Mouse (Mus musculus) C2C12 (cell line): Measurements from ENCODE around the gene Mcrs1. TPM values are rescaled to one million over a fixed set of nuclear protein-coding genes. Genes with fewer than 3 reads are reported as not detected.

Experiments
- H3K27me3 ChIP-seq: one replicate; pipeline ENCODE4 v1.6.1; 2011; ENCODE audit not compliant: control insufficient read depth, insufficient read depth, insufficient read length
- H3K36me3 ChIP-seq: one replicate; pipeline ENCODE4 v1.6.1; 2011; ENCODE audit not compliant: control insufficient read depth, insufficient read depth
- H3K4me3 ChIP-seq: one replicate; pipeline ENCODE4 v1.5.1; 2011; ENCODE audit warnings: mild to moderate bottlenecking, control low read depth; ENCODE audit not compliant: poor library complexity, insufficient read depth, severe bottlenecking
- H3K79me2 ChIP-seq: one replicate; pipeline ENCODE4 v1.6.1; 2011; ENCODE audit not compliant: control insufficient read depth, insufficient read depth
- H3K79me3 ChIP-seq: one replicate; pipeline ENCODE4 v1.6.1; 2011; ENCODE audit warnings: low read depth, control low read depth
- H3ac ChIP-seq: one replicate; pipeline ENCODE3; 2011; ENCODE audit warnings: low read depth; ENCODE audit not compliant: control insufficient read depth, insufficient read length
- CEBPB ChIP-seq: IDR thresholded peaks from one replicate; pipeline ENCODE4 v1.6.1; 2011; ENCODE audit warnings: low read depth, mild to moderate bottlenecking, control low read depth, moderate library complexity
- CTCF ChIP-seq: IDR thresholded peaks from one replicate; pipeline ENCODE4 v1.5.1; 2011; ENCODE audit not compliant: control insufficient read depth, insufficient read depth, insufficient read length
- FOSL1 ChIP-seq: IDR thresholded peaks from one replicate; pipeline ENCODE4 v1.8.0; 2011; ENCODE audit warnings: mild to moderate bottlenecking, low read length; ENCODE audit not compliant: poor library complexity, insufficient read depth, severe bottlenecking
- MAX ChIP-seq: IDR thresholded peaks from one replicate; pipeline ENCODE4 v1.6.1; 2011; ENCODE audit warnings: mild to moderate bottlenecking, control low read depth
- MYOD1 ChIP-seq: IDR thresholded peaks from one replicate; pipeline ENCODE4 v1.6.1; 2011; ENCODE audit warnings: low read depth; ENCODE audit not compliant: control insufficient read depth, insufficient read length
- MYOG ChIP-seq: IDR thresholded peaks from one replicate; pipeline ENCODE4 v1.6.1; 2011; ENCODE audit not compliant: control insufficient read depth, insufficient read length; ENCODE audit errors: extremely low read depth
- USF1 ChIP-seq: IDR thresholded peaks from one replicate; pipeline ENCODE4 v1.6.1; 2011; ENCODE audit warnings: low read depth, mild to moderate bottlenecking, control low read depth, moderate library complexity
- polyA plus RNA-seq: library from polyadenylated mRNA; unstranded; fragments of >200 nt; fragmentation: generic; extraction: Trizol; gene quantifications from one replicate; pipeline ENCODE4 v1.2.1, GENCODE M21; 2012; ENCODE audit warnings: missing spikeins

Mcrs1 gene
- polyA plus RNA-seq, 1 experiment: 118 TPM

DNA sequence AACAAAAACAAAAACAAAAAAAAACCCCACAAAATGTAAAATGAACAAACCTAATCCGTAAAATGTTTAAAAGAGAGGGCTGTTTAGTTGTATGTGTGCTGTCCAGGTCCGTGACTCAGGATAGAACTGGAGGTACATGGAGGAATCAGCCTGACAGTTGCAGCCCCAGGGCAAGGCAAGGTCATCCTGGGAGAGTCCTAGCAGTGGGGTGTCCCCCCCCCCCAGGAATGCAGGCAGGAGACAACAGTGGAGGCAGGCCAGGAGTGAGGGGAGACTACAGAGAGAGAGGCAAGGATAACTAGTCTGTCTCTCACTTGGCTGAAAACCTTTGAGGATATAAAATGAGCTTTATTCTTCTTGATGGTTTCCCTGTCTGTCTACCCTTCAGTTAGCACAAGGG lies 12.6 kb upstream of the Mcrs1 start:
- Histone ChIP-seq H3K4me3 (no peak overlapping the region), H3K79me3 (no peaks in the 10 kb centered on the region), H3K36me3 (no peaks in the 10 kb centered on the region), H3ac (no peak overlapping the region), H3K79me2 (no peaks in the 10 kb centered on the region), H3K27me3 (no peaks in the 10 kb centered on the region)
- no peak for TF ChIP-seq CEBPB
- no peak for TF ChIP-seq MYOD1
- TF ChIP-seq FOSL1: no peak
- no peak for TF ChIP-seq MAX
- no peak for TF ChIP-seq MYOG
- TF ChIP-seq CTCF: no peak
- TF ChIP-seq USF1: no peak

DNA sequence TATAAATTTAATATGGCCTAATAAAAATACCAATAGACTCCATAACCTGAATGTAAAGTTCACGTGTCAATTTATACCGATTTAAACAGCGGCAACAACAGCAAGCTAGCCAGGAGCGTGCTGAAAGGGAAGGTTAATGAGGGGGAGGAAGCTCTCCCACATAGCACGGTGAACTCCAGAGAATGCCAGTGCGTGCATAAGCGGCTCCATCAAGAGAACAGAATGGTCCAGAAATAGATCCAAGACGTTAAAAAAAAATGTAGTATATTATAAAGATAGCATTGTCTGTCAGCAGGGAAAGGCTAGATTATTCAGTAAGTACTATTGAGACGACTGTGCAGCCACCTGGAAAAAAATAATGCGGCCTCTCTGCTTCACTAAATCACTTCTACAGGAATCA lies 10.9 kb upstream of the Mcrs1 start:
- H3ac ChIP-seq: no peak overlapping the region
- TF ChIP-seq CTCF: no peak
- TF ChIP-seq FOSL1: no peak
- TF ChIP-seq MYOD1: no peak
- TF ChIP-seq MYOG: no peak
- no peak overlapping the region for H3K4me3 ChIP-seq
- no peaks in the 10 kb centered on the region for H3K79me2 ChIP-seq
- H3K36me3 ChIP-seq: no peaks in the 10 kb centered on the region
- H3K27me3 ChIP-seq: no peaks in the 10 kb centered on the region
- no peaks in the 10 kb centered on the region for H3K79me3 ChIP-seq

DNA sequence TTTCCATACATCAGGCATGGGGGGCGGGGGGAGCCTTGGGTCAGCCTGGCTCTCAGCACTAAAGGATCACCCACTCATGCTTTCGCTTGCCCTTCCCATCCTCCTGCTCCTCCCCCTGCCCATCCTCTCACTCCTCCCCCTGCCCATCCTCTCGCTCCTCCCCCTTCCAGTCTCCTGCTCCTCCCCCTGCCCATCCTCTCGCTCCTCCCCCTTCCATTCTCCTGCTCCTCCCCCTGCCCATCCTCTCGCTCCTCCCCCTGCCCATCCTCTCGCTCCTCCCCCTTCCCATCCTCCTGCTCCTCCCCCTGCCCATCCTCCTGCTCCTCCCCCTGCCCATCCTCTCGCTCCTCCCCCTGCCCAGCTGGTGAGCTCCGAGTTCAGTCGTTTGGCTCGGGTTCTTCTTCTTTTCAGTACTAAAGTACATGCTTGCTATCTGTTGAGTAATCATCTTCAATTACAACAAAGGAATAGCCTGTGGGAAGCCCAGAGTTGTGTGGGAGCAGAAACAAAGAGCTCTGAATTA lies 8.0 kb upstream of the Mcrs1 start:
- TF ChIP-seq FOSL1 (no peak), CTCF (no peak), MYOG (no peak), USF1 (no peak), MAX (no peak), MYOD1 (no peak), CEBPB (no peak)
- Histone ChIP-seq H3K4me3 (no peak overlapping the region), H3K79me3 (no peaks in the 10 kb centered on the region), H3K36me3 (no peaks in the 10 kb centered on the region), H3K27me3 (no peaks in the 10 kb centered on the region), H3ac (no peak overlapping the region), H3K79me2 (no peaks in the 10 kb centered on the region)

DNA sequence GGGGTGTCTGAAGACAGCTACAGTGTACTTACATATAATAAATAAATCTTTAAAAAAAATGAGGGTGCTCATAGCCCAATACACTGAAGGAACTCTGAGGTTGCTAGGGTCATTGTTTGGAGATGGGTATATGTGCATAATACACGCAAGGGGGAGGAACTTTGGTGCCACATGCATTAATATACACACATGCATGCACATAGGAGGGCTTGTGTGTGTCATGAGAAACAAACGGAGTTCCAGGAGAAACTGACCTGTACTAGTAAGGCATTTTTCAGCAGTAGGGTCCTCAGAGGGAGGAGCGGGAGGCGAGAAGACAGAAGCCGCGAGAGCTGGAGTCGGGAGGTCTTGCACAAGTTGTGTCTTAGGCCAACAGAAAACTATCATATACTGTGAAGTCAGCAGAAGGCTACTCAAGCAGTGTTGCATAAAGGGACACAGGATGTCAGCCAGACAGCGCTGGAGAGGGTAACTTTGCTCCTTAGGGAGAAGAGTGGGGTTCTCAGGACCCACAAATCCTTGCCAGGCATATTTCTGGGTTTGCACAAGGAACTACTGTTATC lies 7.5 kb upstream of the Mcrs1 start:
- Histone ChIP-seq H3K79me2 (no peaks in the 10 kb centered on the region), H3ac (no peak overlapping the region), H3K36me3 (no peaks in the 10 kb centered on the region), H3K27me3 (no peaks in the 10 kb centered on the region), H3K4me3 (no peak overlapping the region), H3K79me3 (no peaks in the 10 kb centered on the region)
- TF ChIP-seq MAX (no peak), MYOG (no peak), MYOD1 (no peak), USF1 (no peak), CEBPB (no peak), CTCF (no peak), FOSL1 (no peak)

DNA sequence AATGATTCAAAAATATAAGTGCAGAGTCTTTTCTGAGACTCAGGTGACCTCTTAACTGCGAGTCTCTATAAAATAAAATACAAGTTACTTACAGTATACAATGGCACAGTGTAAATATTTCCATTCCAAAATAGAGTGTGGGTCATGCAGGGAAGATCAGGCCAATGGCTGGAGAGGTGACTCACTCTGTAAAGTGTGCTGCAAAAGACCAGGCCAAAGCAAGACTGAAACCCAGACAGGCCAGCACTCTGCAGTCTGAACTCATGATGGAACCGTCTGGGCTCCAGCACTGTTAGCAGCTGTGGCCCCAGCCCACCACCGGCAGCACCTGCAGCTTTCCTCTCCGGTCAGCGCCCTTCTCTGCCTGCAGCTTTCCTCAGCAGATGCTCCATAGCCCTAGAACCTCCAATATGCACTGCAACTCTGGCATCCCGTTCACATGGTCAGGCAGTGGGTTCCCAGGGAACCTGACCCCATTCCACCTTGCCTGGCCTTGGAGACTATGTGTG lies 3.5 kb upstream of the Mcrs1 start:
- Histone ChIP-seq H3K36me3 (no peaks in the 10 kb centered on the region), H3K4me3 (no peak overlapping the region), H3ac (no peak overlapping the region), H3K79me3 (peaks cover 3% of the 10 kb centered on the region), H3K27me3 (no peaks in the 10 kb centered on the region), H3K79me2 (peaks cover 11% of the 10 kb centered on the region)
- TF ChIP-seq FOSL1: no peak
- TF ChIP-seq MYOD1: no peak
- no peak for TF ChIP-seq CTCF
- no peak for TF ChIP-seq CEBPB
- TF ChIP-seq USF1: no peak

DNA sequence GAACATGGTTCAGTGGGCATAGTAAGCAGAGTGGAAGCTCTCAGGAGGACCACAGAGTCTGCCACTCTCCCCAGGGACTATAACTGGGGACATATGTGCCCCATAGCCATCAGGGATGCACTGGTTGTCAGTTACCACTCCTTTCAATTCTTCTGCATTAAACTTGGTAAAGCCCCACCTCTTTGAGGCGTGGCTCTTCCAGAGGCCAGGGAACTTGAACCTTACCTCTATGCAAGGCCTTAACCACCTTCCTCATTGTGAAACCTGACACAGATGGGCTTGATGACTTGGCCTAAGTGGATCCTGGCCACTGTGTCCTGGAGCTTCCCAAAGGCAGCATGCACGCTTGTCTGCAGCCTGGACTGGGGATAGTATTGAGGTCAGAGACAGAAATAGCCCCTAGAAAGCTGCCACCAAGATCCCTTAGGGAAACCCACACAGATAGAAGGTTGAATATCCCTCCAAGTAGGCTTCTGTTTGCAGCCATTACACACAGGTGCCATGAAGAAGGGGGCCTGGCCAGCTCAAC lies 2.8 kb upstream of the Mcrs1 start:
- H3K79me2 ChIP-seq: peaks cover 19% of the 10 kb centered on the region
- no peak overlapping the region for H3ac ChIP-seq
- H3K36me3 ChIP-seq: peaks cover 5% of the 10 kb centered on the region
- peaks cover 3% of the 10 kb centered on the region for H3K79me3 ChIP-seq
- TF ChIP-seq USF1 (no peak), MYOG (no peak), FOSL1 (no peak), MAX (no peak), MYOD1 (no peak), CTCF (no peak), CEBPB (no peak)
- H3K4me3 ChIP-seq: no peak overlapping the region
- H3K27me3 ChIP-seq: no peaks in the 10 kb centered on the region
